8 mouse cellular contexts compared by ENCODE assay signal in genomic region chr7:126377278-126378158, GRCm38 (mm10). TPM values are rescaled to one million over a fixed set of nuclear protein-coding genes. Genes with fewer than 3 reads are reported as not detected.
DNase-seq lines count a peak whose midpoint lies in the region; ATAC-seq lines count a peak whose summit lies in the region.

Spns1 (minus strand) TSS chr7:126377450.

- ATAC-seq in hematopoietic stem cell, adult 5-6 weeks (replicated peaks in 1 of 2; ENCODE audit: insufficient read depth in 1 of 2, low FRiP score in 2 of 2, low TSS enrichment in 1 of 2, low read depth in 1 of 2, poor library complexity in 2 of 2, severe bottlenecking in 2 of 2), result peak; percentile 93 to 94
- ATAC-seq in lung, embryonic 16.5 days (ENCODE audit: low read depth), result peak; percentile 99

- peaks cover 17% of the 10 kb centered on the region for H3K4me1 ChIP-seq in lung, embryonic 16.5 days (replicated peaks; ENCODE audit: control insufficient read depth, insufficient read depth, low read length)

- H3K4me3 ChIP-seq in lung, embryonic 16.5 days (ENCODE audit: low read length), result peak within 1 kb of the TSS; percentile 93

- DNase-seq in MEL-GATA-1-ER (ENCODE audit: extremely low read depth, low read depth), result peak; percentile 91
- DNase-seq in cerebellum, adult 8-10 months, result peak; percentile 96
- peak; percentile 97 for DNase-seq in forelimb bud, embryonic 11.5 days (ENCODE audit: low read depth, low spot score)
- peak; percentile 95 for DNase-seq in layer of hippocampus, adult 9-10 months (ENCODE audit: low spot score)
- DNase-seq in ovary, postnatal 10 days (ENCODE audit: low spot score), result peak; percentile 75
- DNase-seq in thymus, postnatal 10 days (ENCODE audit: low spot score in 2 of 2), result peak; percentile 94 to 95

- no peaks in the 10 kb centered on the region for H3K36me3 ChIP-seq in lung, embryonic 16.5 days (ENCODE audit: control insufficient read depth, insufficient read depth, low read length)

- H3K27me3 ChIP-seq in lung, embryonic 16.5 days (ENCODE audit: control insufficient read depth, insufficient read depth, low read depth, low read length), result no peaks in the 10 kb centered on the region

- peak within 1 kb of the TSS; percentile 89 for H3K9ac ChIP-seq in lung, embryonic 16.5 days (ENCODE audit: low read length)

- WGBS in lung, embryonic 16.5 days, result under 1% methylated on average over 33 of the region's 33 CpGs

- peak within 1 kb of the TSS; percentile 50 for H3K27ac ChIP-seq in lung, embryonic 16.5 days (ENCODE audit: low read length)

- no peaks in the 10 kb centered on the region for H3K9me3 ChIP-seq in lung, embryonic 16.5 days (ENCODE audit: control insufficient read depth, low read length)

- peak within 1 kb of the TSS; percentile 94 for H3K4me2 ChIP-seq in lung, embryonic 16.5 days (ENCODE audit: low read depth, low read length)

RNA-seq across cellular contexts. Expression of gene Spns1, which starts in this region (rescaled TPM):
- 8.6 and 11.3 TPM in 2 replicates for total RNA-seq in hematopoietic stem cell, adult 5-6 weeks (2017)
- polyA plus RNA-seq in lung, embryonic 16.5 days (2015; fragmentation: Nextera tagmentation; extraction: Ambion mirVana), result 54.3 and 55.1 TPM in 2 replicates

Comparison
In these comparisons a context has a peak if more than half of its experiments do, and no peak if none do; other contexts are left out.
1. Peak in every context shown above with its lines: DNase-seq, ATAC-seq, H3K4me3 ChIP-seq and H3K27ac ChIP-seq.